Mouse (Mus musculus) kidney, adult 10 weeks (tissue): ENCODE measurements around the gene Cpne5. TPM values are rescaled to one million over a fixed set of nuclear protein-coding genes. Genes with fewer than 3 reads are reported as not detected.

ENCODE experiments used
- polyA plus RNA-seq: library from polyadenylated mRNA; stranded (reverse); fragments of 350-450 nt; fragmentation: Illumina TruSeq; extraction: RNeasy Lipid Tissue Mini Kit (QIAGEN cat#74804); gene quantifications from one replicate; pipeline ENCODE4 v1.2.3, GENCODE M21; 2014; ENCODE audit warnings: low read depth, low replicate concordance

Cpne5 gene
- polyA plus RNA-seq, result not detected

GRCm38 (mm10) chr17:29237772-29238420 lies at the start of gene Cpne5:
Cpne5 (minus strand) TSS chr17:29238167.

GRCm38 (mm10) chr17:29268682-29269348 lies 30.8 kb upstream of the Cpne5 start, which contains the start of gene BC004004:
BC004004 (plus strand) TSS chr17:29268788.

GRCm38 (mm10) chr17:29263840-29264633 lies 26.1 kb upstream of the Cpne5 start, which contains the start of gene Ppil1:
Ppil1 (minus strand) TSS chr17:29264186.

DNA sequence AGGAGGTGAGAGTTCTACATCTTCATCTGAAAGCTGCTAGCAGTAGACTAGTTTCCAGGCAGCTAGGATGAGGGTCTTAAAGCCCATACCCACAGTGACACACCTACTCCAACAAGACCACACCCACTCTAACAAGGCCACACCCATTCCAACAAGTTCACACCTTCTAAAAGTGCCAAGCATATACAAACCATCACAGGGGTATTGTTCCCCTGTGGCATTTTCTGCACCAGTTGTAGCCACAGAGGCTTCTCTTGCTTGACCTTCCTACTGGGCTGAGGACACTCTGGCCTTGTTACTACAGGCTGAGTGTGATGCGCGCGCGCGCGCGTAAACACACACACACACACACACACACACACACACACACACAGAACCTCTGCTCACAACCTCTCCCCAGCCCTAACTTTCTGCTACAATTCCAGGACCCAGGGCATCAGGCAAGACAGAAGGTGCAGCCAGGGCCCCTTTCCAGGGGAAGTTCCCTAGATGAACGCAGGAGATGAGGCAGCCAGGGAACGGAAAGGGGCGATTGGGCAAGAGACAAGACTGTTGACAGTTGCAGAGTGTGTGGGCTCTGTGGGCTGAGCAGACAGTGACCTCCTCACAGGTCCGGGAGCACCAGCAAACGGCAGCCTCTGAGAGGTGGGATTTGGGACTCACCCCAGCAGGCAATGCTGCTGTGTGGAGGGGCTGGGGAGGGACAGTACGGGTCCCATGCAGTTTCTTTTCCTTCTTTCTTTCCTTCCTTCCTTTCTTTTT lies 124.2 kb downstream of the Cpne5 start, which contains the start of gene Rab44:
TSS of gene Rab44 (plus strand) at position 555 of the 762 bp plus-strand sequence.

Other genes with a start within 250 kb of the Cpne5 start
- gene Stk38, start 230.2 kb downstream of the Cpne5 start, polyA plus RNA-seq, result 76.6 TPM
- gene Srsf3, start 205.5 kb downstream of the Cpne5 start, polyA plus RNA-seq, result 269 TPM
- gene Cdkn1a, start 147.2 kb downstream of the Cpne5 start, polyA plus RNA-seq, result 7.0 TPM
- not detected for gene Rab44, start 124.0 kb downstream of the Cpne5 start, polyA plus RNA-seq
- gene Ppil1, start 26.0 kb upstream of the Cpne5 start, polyA plus RNA-seq, result 13.6 TPM
- gene BC004004, start 30.6 kb upstream of the Cpne5 start, polyA plus RNA-seq, result 187 TPM
- not detected for gene Pi16, start 79.5 kb upstream of the Cpne5 start, polyA plus RNA-seq
- 11.2 TPM for gene Mtch1, start 109.8 kb upstream of the Cpne5 start, polyA plus RNA-seq
- 0.28 TPM for gene Fgd2, start 122.7 kb upstream of the Cpne5 start, polyA plus RNA-seq